Mouse (Mus musculus): ENCODE measurements at regions not wholly inside any gene's neighbourhood (a gene's known extent, or its start where the extent isn't known, plus 50 kb on each side); places are given as distances from the start of the nearest gene placed in this dataset.
"Not testable (repeated sequence)": the region's sequence is repeated elsewhere in the genome, so short reads cannot be mapped to it uniquely, and the experiment has no call there.

DNA sequence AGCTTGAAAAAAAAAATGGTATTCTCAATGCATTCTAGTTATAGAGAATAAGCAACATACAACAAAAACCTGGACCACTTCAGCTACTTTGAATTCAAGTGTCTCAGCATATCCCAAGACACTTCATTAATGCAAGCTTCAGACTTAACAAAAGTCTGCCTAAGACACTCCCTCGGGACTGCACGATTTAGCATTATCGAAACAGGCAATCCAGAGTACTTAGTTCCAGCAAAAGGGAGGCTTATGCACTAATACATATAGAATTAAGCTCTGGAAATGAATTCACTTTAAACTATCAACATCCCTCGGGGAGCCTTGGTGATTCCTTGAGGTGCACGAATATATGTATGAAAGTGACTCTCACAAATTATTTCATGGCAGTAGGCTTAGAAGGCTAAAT is 97.9 kb upstream of the Pfn2 start:
- no peak overlapping the region for H3K27ac ChIP-seq (ENCODE audit: insufficient read depth, low read depth, low read length)
- no peak for TF ChIP-seq CTCF (IDR thresholded peaks at IDR 0.05; ENCODE audit: extremely low read depth, insufficient read length, insufficient replicate concordance, low read depth, low read length)
- no peak for TF ChIP-seq POLR2A (IDR thresholded peaks at IDR 0.05; ENCODE audit: low read depth, low read length)
- no peak overlapping the region for H3K4me3 ChIP-seq (ENCODE audit: low read depth, low read length)
- no peaks in the 10 kb centered on the region for H3K36me3 ChIP-seq (ENCODE audit: control insufficient read depth, insufficient read depth, low read length)
- WGBS = 87% methylated on average over 5 of the region's 5 CpGs
- no peaks in the 10 kb centered on the region for H3K27me3 ChIP-seq (ENCODE audit: control insufficient read depth, insufficient read depth, low read length)
- no peaks in the 10 kb centered on the region for H3K4me1 ChIP-seq (ENCODE audit: control insufficient read depth, insufficient read depth, insufficient read length, low read length)

DNA sequence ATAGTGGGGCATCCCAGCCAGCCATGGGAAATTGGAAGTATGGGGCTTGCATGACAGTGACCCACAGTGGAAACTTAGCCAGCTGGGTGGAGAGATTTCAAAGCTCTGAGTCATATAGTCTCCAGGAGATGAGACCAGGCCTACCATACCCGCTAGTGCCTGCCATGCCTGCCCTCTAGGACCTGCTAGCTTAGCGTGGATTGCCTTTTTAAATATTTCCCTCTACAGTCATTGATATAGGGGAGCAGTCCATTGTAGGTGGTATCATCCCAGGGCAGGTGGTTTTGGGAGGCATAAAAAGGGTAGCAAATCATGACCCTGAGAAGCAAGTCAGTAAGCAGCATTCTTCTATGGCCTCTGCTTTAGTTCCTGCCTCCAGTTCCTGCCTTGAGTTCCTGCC is 99.5 kb upstream of the Pfn2 start:
- no peak overlapping the region for H3K27ac ChIP-seq (ENCODE audit: insufficient read depth, low read depth, low read length)
- H3K27me3 ChIP-seq (ENCODE audit: control insufficient read depth, insufficient read depth, low read length) = no peaks in the 10 kb centered on the region
- H3K4me3 ChIP-seq (ENCODE audit: low read depth, low read length) = no peak overlapping the region
- WGBS = 86% methylated on average over 2 of the region's 2 CpGs
- TF ChIP-seq CTCF (IDR thresholded peaks at IDR 0.05; ENCODE audit: extremely low read depth, insufficient read length, insufficient replicate concordance, low read depth, low read length) (no peak), POLR2A (IDR thresholded peaks at IDR 0.05; ENCODE audit: low read depth, low read length) (no peak)
- H3K4me1 ChIP-seq (ENCODE audit: control insufficient read depth, insufficient read depth, insufficient read length, low read length) = no peaks in the 10 kb centered on the region
- H3K36me3 ChIP-seq (ENCODE audit: control insufficient read depth, insufficient read depth, low read length) = no peaks in the 10 kb centered on the region

DNA sequence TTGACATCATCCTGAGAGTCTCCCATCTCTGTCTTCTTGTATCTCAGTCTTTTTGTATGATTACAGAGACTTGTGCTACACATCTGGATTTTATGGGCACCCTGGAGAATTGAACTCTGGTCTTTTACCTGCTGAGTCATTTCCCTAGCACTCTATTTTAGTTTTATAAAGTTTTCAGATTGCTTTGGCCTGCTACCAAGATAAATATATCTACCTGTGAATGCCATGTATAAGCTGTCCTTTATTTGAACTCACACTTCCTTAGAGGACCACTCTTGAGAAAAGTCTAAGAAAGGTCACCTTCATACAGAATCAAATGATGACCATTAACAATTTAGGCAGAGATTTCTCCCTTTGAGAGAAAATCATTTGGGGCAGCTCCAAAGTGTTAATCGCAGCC is 100.8 kb upstream of the Pfn2 start:
- Histone ChIP-seq H3K4me3 (ENCODE audit: low read depth, low read length) (no peak overlapping the region), H3K36me3 (ENCODE audit: control insufficient read depth, insufficient read depth, low read length) (no peaks in the 10 kb centered on the region), H3K27ac (ENCODE audit: insufficient read depth, low read depth, low read length) (no peak overlapping the region), H3K4me1 (ENCODE audit: control insufficient read depth, insufficient read depth, insufficient read length, low read length) (no peaks in the 10 kb centered on the region), H3K27me3 (ENCODE audit: control insufficient read depth, insufficient read depth, low read length) (no peaks in the 10 kb centered on the region)
- TF ChIP-seq CTCF (IDR thresholded peaks at IDR 0.05; ENCODE audit: extremely low read depth, insufficient read length, insufficient replicate concordance, low read depth, low read length) = no peak
- TF ChIP-seq POLR2A (IDR thresholded peaks at IDR 0.05; ENCODE audit: low read depth, low read length) = no peak
- WGBS = 73% methylated on average over 1 of the region's 1 CpGs

DNA sequence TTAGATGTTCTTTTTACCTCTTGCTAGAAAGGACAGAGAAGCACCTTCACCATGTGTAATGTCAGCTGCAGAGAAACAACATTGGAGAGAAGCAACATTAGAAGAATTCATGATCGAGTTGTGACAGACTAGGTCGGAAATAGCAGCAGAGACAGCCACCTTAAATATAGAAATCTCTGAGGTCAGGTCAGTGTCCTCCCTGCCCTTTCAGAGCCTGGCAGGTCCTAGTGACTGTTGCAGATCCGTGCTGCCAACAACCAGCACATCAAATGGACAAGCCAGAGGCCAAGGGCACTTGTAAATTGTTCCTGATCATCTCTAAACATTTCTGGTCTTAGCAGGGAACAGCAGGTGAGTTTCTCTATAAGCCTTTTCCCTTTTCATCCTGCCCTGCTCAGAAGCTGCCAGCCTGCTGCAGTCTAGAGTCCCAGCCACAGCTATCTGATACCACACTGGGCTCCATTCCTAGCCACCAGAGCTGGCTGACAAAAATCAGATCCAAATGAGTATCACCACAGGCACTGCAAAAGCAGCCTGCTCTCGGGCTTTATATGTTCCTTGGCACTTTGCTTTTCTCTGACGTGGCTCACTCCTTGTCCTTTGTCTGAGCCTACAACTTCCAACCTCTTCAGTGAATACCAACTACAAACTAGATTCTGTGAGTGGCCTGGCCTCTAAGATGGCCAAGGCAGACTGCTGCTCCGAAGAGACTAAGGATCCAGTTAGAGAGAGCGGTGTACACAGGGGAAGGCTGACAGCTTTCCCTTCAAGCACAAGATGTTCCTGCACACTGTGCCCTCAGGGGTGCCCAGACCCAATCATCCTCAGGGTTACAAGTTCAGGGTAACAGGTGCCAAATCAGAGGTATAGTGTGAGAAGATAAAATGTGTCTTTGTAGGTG is 102.8 kb upstream of the Pfn2 start:
- Histone ChIP-seq H3K4me3 (ENCODE audit: low read depth, low read length) (no peak overlapping the region), H3K36me3 (ENCODE audit: control insufficient read depth, insufficient read depth, low read length) (no peaks in the 10 kb centered on the region), H3K27ac (ENCODE audit: insufficient read depth, low read depth, low read length) (no peak overlapping the region), H3K27me3 (ENCODE audit: control insufficient read depth, insufficient read depth, low read length) (no peaks in the 10 kb centered on the region), H3K4me1 (ENCODE audit: control insufficient read depth, insufficient read depth, insufficient read length, low read length) (no peaks in the 10 kb centered on the region)
- 71% methylated on average over 7 of the region's 7 CpGs for WGBS
- TF ChIP-seq POLR2A (IDR thresholded peaks at IDR 0.05; ENCODE audit: low read depth, low read length) = no peak
- no peak for TF ChIP-seq CTCF (IDR thresholded peaks at IDR 0.05; ENCODE audit: extremely low read depth, insufficient read length, insufficient replicate concordance, low read depth, low read length)

DNA sequence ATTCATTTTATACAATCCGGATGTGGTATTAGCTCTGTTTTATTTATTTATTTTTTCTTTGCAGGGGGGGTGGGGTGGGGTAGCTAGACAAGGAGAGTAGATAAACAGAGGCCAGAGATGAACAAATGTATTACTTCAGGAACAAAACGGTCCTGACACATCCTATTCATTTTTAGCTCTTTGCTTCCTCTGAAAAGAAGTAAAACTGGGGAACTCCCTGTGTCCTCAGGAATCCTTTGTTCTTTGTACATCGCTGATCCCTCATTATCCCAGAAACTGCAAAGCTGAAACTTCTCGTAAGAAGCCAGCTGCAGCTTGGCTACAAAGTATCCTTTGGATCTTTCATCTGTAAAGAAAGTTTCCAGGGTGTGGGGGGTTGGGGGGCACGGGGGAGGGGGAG is 103.6 kb upstream of the Pfn2 start:
- 48% methylated on average over 5 of the region's 5 CpGs for WGBS
- TF ChIP-seq CTCF (IDR thresholded peaks at IDR 0.05; ENCODE audit: extremely low read depth, insufficient read length, insufficient replicate concordance, low read depth, low read length) = no peak
- no peak for TF ChIP-seq POLR2A (IDR thresholded peaks at IDR 0.05; ENCODE audit: low read depth, low read length)
- H3K27ac ChIP-seq (ENCODE audit: insufficient read depth, low read depth, low read length) = no peak overlapping the region

DNA sequence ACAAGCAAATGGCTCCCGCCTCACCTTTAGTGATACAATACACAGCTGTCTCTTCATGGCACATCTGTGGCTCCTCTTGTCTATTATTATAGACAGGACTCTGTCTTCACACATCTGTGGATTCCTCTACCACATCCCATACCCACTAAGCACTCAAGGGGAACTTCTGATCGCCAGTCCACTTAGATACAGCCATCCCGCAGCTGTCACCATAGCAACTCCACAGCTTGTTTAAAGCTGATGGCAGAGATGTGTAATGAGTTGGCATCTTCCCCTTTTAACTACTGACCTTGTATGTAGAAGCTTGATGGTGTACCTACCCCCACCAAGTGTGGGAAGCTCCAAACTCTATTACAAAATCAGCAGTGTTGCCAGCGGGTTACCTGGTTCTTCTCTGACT is 109.5 kb upstream of the Pfn2 start:
- H3K4me3 ChIP-seq (ENCODE audit: low read depth, low read length) = no peak overlapping the region
- H3K4me1 ChIP-seq (ENCODE audit: control insufficient read depth, insufficient read depth, insufficient read length, low read length) = no peaks in the 10 kb centered on the region
- no peaks in the 10 kb centered on the region for H3K27me3 ChIP-seq (ENCODE audit: control insufficient read depth, insufficient read depth, low read length)
- no peaks in the 10 kb centered on the region for H3K36me3 ChIP-seq (ENCODE audit: control insufficient read depth, insufficient read depth, low read length)
- TF ChIP-seq POLR2A (IDR thresholded peaks at IDR 0.05; ENCODE audit: low read depth, low read length) = no peak
- no peak for TF ChIP-seq CTCF (IDR thresholded peaks at IDR 0.05; ENCODE audit: extremely low read depth, insufficient read length, insufficient replicate concordance, low read depth, low read length)
- 81% methylated on average over 4 of the region's 4 CpGs for WGBS
- no peak overlapping the region for H3K27ac ChIP-seq (ENCODE audit: insufficient read depth, low read depth, low read length)

More for the DNA sequence above, 103.6 kb upstream of the Pfn2 start:
- H3K27me3 ChIP-seq (ENCODE audit: control insufficient read depth, insufficient read depth, low read length) = no peaks in the 10 kb centered on the region
- H3K4me1 ChIP-seq (ENCODE audit: control insufficient read depth, insufficient read depth, insufficient read length, low read length) = no peaks in the 10 kb centered on the region
- no peaks in the 10 kb centered on the region for H3K36me3 ChIP-seq (ENCODE audit: control insufficient read depth, insufficient read depth, low read length)
- no peak overlapping the region for H3K4me3 ChIP-seq (ENCODE audit: low read depth, low read length)

DNA sequence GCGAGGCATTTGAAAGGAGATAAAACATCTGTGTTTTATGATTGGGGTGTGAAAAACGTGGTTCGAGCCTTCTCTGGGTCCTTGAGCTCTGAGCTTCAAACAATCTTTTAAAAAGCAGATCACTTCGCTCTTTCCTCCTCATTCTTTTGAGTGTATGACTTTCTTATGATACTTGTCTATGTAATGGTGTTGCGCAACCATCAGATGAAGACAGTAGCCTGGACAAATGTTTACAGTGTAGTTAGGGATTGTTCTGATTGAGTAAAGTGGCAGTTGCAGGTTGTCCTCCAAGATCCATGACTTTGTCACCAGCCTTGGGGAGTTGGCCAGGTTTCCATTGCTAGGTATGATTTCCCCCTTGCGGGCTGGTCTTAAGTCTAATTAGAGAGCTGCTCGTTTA is 116.1 kb upstream of the Pfn2 start:
- TF ChIP-seq POLR2A (IDR thresholded peaks at IDR 0.05; ENCODE audit: low read depth, low read length) = no peak
- no peak for TF ChIP-seq CTCF (IDR thresholded peaks at IDR 0.05; ENCODE audit: extremely low read depth, insufficient read length, insufficient replicate concordance, low read depth, low read length)
- Histone ChIP-seq H3K4me3 (ENCODE audit: low read depth, low read length) (no peak overlapping the region), H3K27me3 (ENCODE audit: control insufficient read depth, insufficient read depth, low read length) (no peaks in the 10 kb centered on the region), H3K4me1 (ENCODE audit: control insufficient read depth, insufficient read depth, insufficient read length, low read length) (no peaks in the 10 kb centered on the region), H3K36me3 (ENCODE audit: control insufficient read depth, insufficient read depth, low read length) (no peaks in the 10 kb centered on the region), H3K27ac (ENCODE audit: insufficient read depth, low read depth, low read length) (no peak overlapping the region)
- WGBS = 81% methylated on average over 7 of the region's 7 CpGs

DNA sequence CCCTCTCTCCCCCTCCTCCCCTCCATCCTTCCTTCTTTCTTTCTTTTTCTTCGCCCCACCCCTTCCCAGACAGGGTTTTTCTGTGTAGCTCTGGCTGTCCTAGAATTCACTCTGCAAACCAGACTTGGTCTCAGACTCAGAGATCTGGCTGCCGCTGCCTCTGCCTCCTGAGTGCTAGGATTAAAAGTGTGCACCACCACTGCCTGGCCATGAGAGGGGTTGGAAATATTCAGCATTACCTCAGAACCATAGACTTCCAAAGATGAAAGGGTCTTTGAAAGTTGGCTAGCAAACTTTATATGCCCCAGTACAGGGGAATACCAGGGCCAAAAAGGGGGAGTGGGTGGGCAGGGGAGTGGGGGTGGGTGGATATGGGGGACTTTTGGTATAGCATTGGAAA is 122.7 kb upstream of the Pfn2 start:
- 78% methylated on average over 2 of the region's 2 CpGs for WGBS
- not testable (repeated sequence) for H3K4me1 ChIP-seq (ENCODE audit: control insufficient read depth, insufficient read depth, insufficient read length, low read length); H3K4me3 ChIP-seq (ENCODE audit: low read depth, low read length); H3K27me3 ChIP-seq (ENCODE audit: control insufficient read depth, insufficient read depth, low read length); H3K27ac ChIP-seq (ENCODE audit: insufficient read depth, low read depth, low read length); H3K36me3 ChIP-seq (ENCODE audit: control insufficient read depth, insufficient read depth, low read length)

All from small intestine, adult 2 months (tissue).